Mouse (Mus musculus) liver, adult 10 weeks (tissue): ENCODE results near the gene Rnf149. TPM values are rescaled to one million over a fixed set of nuclear protein-coding genes. Genes with fewer than 3 reads are reported as not detected.

Experiments
- polyA plus RNA-seq: library from polyadenylated mRNA; stranded (reverse); fragments of 350-450 nt; fragmentation: Illumina TruSeq; extraction: RNeasy Lipid Tissue Mini Kit (QIAGEN cat#74804); gene quantifications from one replicate; pipeline ENCODE4 v1.2.3, GENCODE M21; 2014; ENCODE audit warnings: low read depth, low replicate concordance

Gene Rnf149
- 83.7 TPM for polyA plus RNA-seq

DNA sequence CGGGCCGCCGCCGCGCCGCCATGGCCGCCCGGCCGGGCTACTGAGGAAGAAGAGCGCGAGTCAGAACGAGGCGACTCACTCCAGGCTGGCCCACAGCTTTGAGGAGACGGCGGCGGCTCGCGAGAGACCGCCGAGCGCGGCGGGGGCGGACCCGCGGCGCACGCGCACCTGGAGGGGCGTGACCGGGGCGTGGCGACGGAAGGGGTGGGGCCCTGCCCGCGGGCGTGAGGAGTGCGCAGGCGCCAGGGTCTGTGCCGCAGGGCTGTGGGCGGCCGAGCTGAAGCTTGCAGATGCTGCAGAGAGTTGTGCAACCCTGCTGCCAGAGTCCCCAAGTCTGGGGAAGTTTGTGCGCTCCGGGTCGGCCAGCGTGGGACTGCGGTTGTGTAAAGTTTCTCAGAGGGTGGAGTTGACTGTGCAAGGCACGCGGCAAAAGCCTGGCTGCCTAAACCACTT lies at the start of gene Rnf149:
Gene Rnf149 (minus strand): TSS at position 153 of the 453 bp plus-strand sequence.

DNA sequence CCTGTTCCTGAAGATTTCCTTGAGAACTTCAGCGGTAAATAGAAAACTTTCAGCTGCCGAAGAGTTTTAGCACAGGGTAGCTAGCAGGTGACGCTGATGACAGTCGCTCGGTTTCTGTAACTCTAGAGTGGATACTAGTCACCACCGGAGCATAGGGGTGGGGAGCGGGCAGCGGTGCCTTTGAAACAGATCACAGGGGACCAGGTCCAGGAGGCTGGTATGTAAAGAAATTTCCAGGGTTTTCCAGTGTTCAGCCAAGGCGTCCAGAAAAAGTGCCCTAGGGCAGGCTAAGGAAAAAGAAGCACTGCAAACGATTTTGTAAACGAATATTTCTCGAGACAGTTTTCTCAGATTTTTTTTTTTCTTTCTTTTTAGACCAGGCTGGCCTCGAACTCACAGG lies 42.4 kb downstream of the Rnf149 start, which contains the start of gene Cnot11:
Gene Cnot11 (plus strand): TSS at position 162 of the 400 bp plus-strand sequence.

Other genes with a start within 250 kb of the Rnf149 start
- gene Rpl31, start 209.6 kb downstream of the Rnf149 start, polyA plus RNA-seq, result 139 TPM
- gene Tbc1d8, start 98.7 kb downstream of the Rnf149 start, polyA plus RNA-seq, result 12.5 TPM
- gene Cnot11, start 42.4 kb downstream of the Rnf149 start, polyA plus RNA-seq, result 25.8 TPM
- gene Creg2, start 74.1 kb upstream of the Rnf149 start, polyA plus RNA-seq, result not detected
- gene Rfx8, start 143.6 kb upstream of the Rnf149 start, polyA plus RNA-seq, result not detected
- not detected for gene Gm3646, start 227.9 kb upstream of the Rnf149 start, polyA plus RNA-seq